1 mouse cellular context compared by ENCODE assay signal in genomic region chr14:54360577-54361340, GRCm38 (mm10).
TF ChIP-seq lines count a peak whose summit lies in the region.

Gene Oxa1l (plus strand): TSS chr14:54360834.

TF ChIP-seq in CH12.LX, 34 proteins besides CTCF, POLR2A, EP300 and RAD21 (continued from another document):
- no peak; the same call in 1 of the 2 replicates for TF ChIP-seq UBTF (IDR thresholded peaks at IDR 0.05; ENCODE audit: low read depth, low read length)
- peak; percentile 94 for TF ChIP-seq NRF1 (IDR thresholded peaks at IDR 0.05; ENCODE audit: low read depth, low read length)
- TF ChIP-seq HCFC1 (IDR thresholded peaks at IDR 0.05; ENCODE audit: low read depth, low read length): peak; percentile 96
- TF ChIP-seq MAX (IDR thresholded peaks at IDR 0.05; ENCODE audit: low read length): peak; percentile 29; the same call in 1 of the 2 replicates
- TF ChIP-seq NELFE (IDR thresholded peaks at IDR 0.05; ENCODE audit: low read depth, low read length): peak; percentile 92
- peak; percentile 93 for TF ChIP-seq KAT2A (IDR thresholded peaks at IDR 0.05; ENCODE audit: insufficient replicate concordance, low read length)
- TF ChIP-seq MAFK (IDR thresholded peaks at IDR 0.05; ENCODE audit: insufficient replicate concordance, low read length): no peak
- peak; percentile 90 for TF ChIP-seq CHD2 (IDR thresholded peaks at IDR 0.05; ENCODE audit: low read length)
- 0 out of 2 replicates have a peak, but pooled peaks have one; percentile 77 for TF ChIP-seq ZMIZ1 (IDR thresholded peaks at IDR 0.05; ENCODE audit: low read depth, low read length)
- TF ChIP-seq POLR2AphosphoS2 (IDR thresholded peaks at IDR 0.05; ENCODE audit: low read depth, low read length): peak; percentile 77
- TF ChIP-seq MXI1 (IDR thresholded peaks at IDR 0.05; ENCODE audit: low read depth, low read length): peak; percentile 69; the same call in 1 of the 2 replicates
- peak; percentile 90 for TF ChIP-seq BHLHE40 (IDR thresholded peaks at IDR 0.05; ENCODE audit: low read depth, low read length)
- peak; percentile 78 for TF ChIP-seq TBP (conservative IDR thresholded peaks at IDR 0.05; ENCODE audit: low read depth, low read length)
- TF ChIP-seq TCF12 (IDR thresholded peaks at IDR 0.05; ENCODE audit: low read depth, low read length): peak; percentile 93
- peak; percentile 76; the same call in 1 of the 2 replicates for TF ChIP-seq RCOR1 (conservative IDR thresholded peaks at IDR 0.05; ENCODE audit: low read depth, low read length)
- TF ChIP-seq SIN3A (IDR thresholded peaks at IDR 0.05; ENCODE audit: low read length): peak; percentile 86; the same call in 1 of the 2 replicates
- TF ChIP-seq GABPA (IDR thresholded peaks at IDR 0.05; ENCODE audit: insufficient replicate concordance, low read depth, low read length): peak; percentile 54; the same call in 1 of the 2 replicates
- TF ChIP-seq JUN (IDR thresholded peaks at IDR 0.05; ENCODE audit: insufficient read depth, low read depth, low read length): no peak
- TF ChIP-seq MEF2A (IDR thresholded peaks at IDR 0.05; ENCODE audit: borderline replicate concordance, low read depth, low read length): peak; percentile 44
- TF ChIP-seq USF1 (IDR thresholded peaks at IDR 0.05; ENCODE audit: low read depth, low read length): no peak
- no peak for TF ChIP-seq E2F4 (IDR thresholded peaks at IDR 0.05; ENCODE audit: insufficient replicate concordance, low read depth, low read length)
- 0 out of 2 replicates have a peak, but pooled peaks have one; percentile 40 for TF ChIP-seq JUND (conservative IDR thresholded peaks at IDR 0.05; ENCODE audit: low read depth, low read length)
